Mouse (Mus musculus) hindbrain, embryonic 16.5 days (tissue): Measurements from ENCODE around the gene Epb41l1. TPM values are rescaled to one million over a fixed set of nuclear protein-coding genes. Genes with fewer than 3 reads are reported as not detected.

Experiments used
- ATAC-seq: fragments of 200-750 bp; cut with Nextera tagmentation; 2 replicates; pipeline ENCODE4 v1.8.0; 2017; ENCODE audit warnings: moderate TSS enrichment, moderate library complexity
- H3K27ac ChIP-seq: fragments of 300-500 bp; sonication (generic); 2 replicates; pipeline ENCODE4 v1.5.1; 2014; ENCODE audit warnings: low read depth, mild to moderate bottlenecking, control low read depth, low read length, moderate library complexity
- H3K27me3 ChIP-seq: fragments of 300-500 bp; sonication (generic); replicated peaks from 2 replicates; pipeline ENCODE4 v1.6.1; 2014; ENCODE audit warnings: low read length; ENCODE audit not compliant: control insufficient read depth, insufficient read depth
- H3K36me3 ChIP-seq: fragments of 300-500 bp; sonication (generic); 2 replicates; pipeline ENCODE4 v1.6.1; 2014; ENCODE audit warnings: mild to moderate bottlenecking, low read length, moderate library complexity, mixed read lengths; ENCODE audit not compliant: control insufficient read depth, insufficient read depth
- H3K4me1 ChIP-seq: fragments of 300-500 bp; sonication (generic); 2 replicates; pipeline ENCODE4 v1.6.1; 2014; ENCODE audit warnings: low read depth, low read length; ENCODE audit not compliant: control insufficient read depth, insufficient read depth
- H3K4me2 ChIP-seq: fragments of 300-500 bp; sonication (generic); 2 replicates; pipeline ENCODE4 v1.6.1; 2014; ENCODE audit warnings: mild to moderate bottlenecking, low read length, control low read depth, moderate library complexity
- H3K4me3 ChIP-seq: fragments of 300-500 bp; sonication (generic); 2 replicates; pipeline ENCODE4 v1.5.1; 2014; ENCODE audit warnings: mild to moderate bottlenecking, low read length, control low read depth, moderate library complexity
- H3K9ac ChIP-seq: fragments of 300-500 bp; sonication (generic); 2 replicates; pipeline ENCODE4 v1.6.1; 2014; ENCODE audit warnings: low read depth, mild to moderate bottlenecking, control low read depth, low read length, moderate library complexity
- H3K9me3 ChIP-seq: fragments of 300-500 bp; sonication (generic); 2 replicates; pipeline ENCODE4 v1.6.1; 2014; ENCODE audit warnings: mild to moderate bottlenecking, low read length, moderate library complexity; ENCODE audit not compliant: control insufficient read depth
- WGBS: fragments of 180-500 bp; shearing (Covaris S2); extraction: QIAGEN DNeasy Blood & Tissue Kit; methylation state at CpG from one replicate; pipeline ENCODE4 v1.1.7; 2014; 5-methylcytosine and 5-hydroxymethylcytosine counted together
- polyA plus RNA-seq: library from polyadenylated mRNA; unstranded; fragments of >200 nt; fragmentation: Nextera tagmentation; extraction: Ambion mirVana; gene quantifications from 2 replicates; pipeline ENCODE4 v1.2.1, GENCODE M21; 2015

Epb41l1 gene
- polyA plus RNA-seq, 1 experiment from 2014 or later = 17.0 TPM

DNA sequence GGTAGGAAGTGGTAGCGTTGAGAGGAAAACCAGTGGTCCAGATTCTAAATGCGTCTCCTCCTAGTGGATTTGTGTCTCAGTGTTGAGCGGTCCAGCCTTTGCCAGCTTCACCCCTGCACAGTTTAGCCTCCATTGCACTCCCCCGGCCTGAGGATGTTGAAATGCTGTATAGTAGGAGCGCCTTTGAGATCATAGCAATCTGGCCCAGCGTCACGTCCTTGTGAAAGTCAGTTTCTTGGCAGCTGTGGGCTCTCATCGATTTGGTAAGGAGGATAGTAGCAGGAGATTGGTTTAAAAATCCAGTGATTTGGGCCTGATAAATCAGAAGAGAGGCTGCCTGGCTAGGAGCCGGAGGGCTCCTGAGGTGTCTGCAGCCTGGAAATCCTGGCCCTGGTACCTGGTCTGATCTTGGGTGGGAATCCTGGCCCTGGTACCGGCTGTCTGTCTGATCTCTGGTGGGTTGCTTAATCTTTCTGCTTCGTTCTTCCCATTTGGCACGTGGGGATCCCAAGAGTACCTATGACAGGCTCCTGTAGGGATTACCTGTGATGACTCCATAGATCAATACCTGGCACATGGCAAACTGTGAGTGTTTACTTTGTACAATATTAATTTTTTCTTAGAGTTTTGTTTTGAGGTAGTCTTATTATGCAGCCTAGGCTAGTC, 65.5 kb downstream of the Epb41l1 start:
- Histone ChIP-seq H3K4me2 (no peak overlapping the region), H3K27ac (no peak overlapping the region), H3K27me3 (no peaks in the 10 kb centered on the region), H3K4me3 (no peak overlapping the region), H3K9me3 (no peaks in the 10 kb centered on the region), H3K9ac (no peak overlapping the region), H3K36me3 (no peaks in the 10 kb centered on the region), H3K4me1 (peaks cover 10% of the 10 kb centered on the region)
- no peak for ATAC-seq
- 93% methylated on average over 12 of the region's 12 CpGs for WGBS

GRCm38 (mm10) chr2:156487589-156488160, 67.0 kb downstream of the Epb41l1 start:
- Histone ChIP-seq H3K36me3 (no peaks in the 10 kb centered on the region), H3K4me3 (no peak overlapping the region), H3K9me3 (no peaks in the 10 kb centered on the region), H3K4me2 (no peak overlapping the region), H3K4me1 (peaks cover 10% of the 10 kb centered on the region), H3K27me3 (no peaks in the 10 kb centered on the region), H3K9ac (no peak overlapping the region), H3K27ac (no peak overlapping the region; the same call in 1 of the 2 replicates)
- WGBS = 73% methylated on average over 10 of the region's 10 CpGs
- ATAC-seq = 0 out of 2 replicates have a peak, but pooled peaks have one; percentile 24

GRCm38 (mm10) chr2:156488166-156488814, 67.6 kb downstream of the Epb41l1 start:
- Histone ChIP-seq H3K36me3 (no peaks in the 10 kb centered on the region), H3K4me2 (no peak overlapping the region), H3K27ac (peak overlapping the region; percentile 21; the same call in 1 of the 2 replicates), H3K27me3 (no peaks in the 10 kb centered on the region), H3K9ac (no peak overlapping the region), H3K9me3 (no peaks in the 10 kb centered on the region), H3K4me1 (peaks cover 16% of the 10 kb centered on the region), H3K4me3 (no peak overlapping the region)
- 56% methylated on average over 8 of the region's 8 CpGs for WGBS
- ATAC-seq = no peak

- no peak for ATAC-seq
- 63% methylated on average over 11 of the region's 11 CpGs for WGBS
- Histone ChIP-seq H3K4me2 (no peak overlapping the region), H3K9ac (no peak overlapping the region), H3K9me3 (no peaks in the 10 kb centered on the region), H3K27ac (0 out of 2 replicates have a peak overlapping the region, but pooled peaks have one; percentile 5), H3K27me3 (no peaks in the 10 kb centered on the region), H3K36me3 (peaks cover 4% of the 10 kb centered on the region; the same call in 1 of the 2 replicates), H3K4me3 (no peak overlapping the region), H3K4me1 (peaks cover 20% of the 10 kb centered on the region)
Observed at GRCm38 (mm10) chr2:156490176-156490575, 69.5 kb downstream of the Epb41l1 start.

DNA sequence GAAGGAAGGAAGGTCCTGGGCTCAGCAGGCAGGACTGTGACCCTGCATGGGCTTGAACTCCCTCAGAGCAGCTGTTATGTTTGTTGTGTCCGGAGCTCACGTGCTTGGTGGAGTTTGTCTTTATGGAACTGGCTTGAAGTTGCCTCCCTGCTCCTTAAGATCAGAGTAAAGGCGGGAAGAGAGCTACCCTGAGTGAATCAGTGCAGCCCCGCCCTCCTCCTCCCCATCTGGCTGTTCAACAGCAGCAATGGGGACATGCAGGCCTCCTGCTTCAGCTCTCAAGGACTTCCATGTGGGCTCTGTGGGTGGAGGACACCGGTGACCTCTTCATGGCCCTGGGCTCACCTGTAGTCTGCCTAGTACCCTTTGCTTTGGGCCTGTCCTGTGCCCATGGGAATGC, 71.1 kb downstream of the Epb41l1 start:
- Histone ChIP-seq H3K36me3 (peaks cover 9% of the 10 kb centered on the region; the same call in 1 of the 2 replicates), H3K9me3 (no peaks in the 10 kb centered on the region), H3K27me3 (no peaks in the 10 kb centered on the region), H3K9ac (no peak overlapping the region), H3K27ac (no peak overlapping the region), H3K4me3 (no peak overlapping the region), H3K4me1 (peaks cover 20% of the 10 kb centered on the region), H3K4me2 (no peak overlapping the region)
- 74% methylated on average over 5 of the region's 5 CpGs for WGBS
- no peak for ATAC-seq

- Histone ChIP-seq H3K4me3 (no peak overlapping the region), H3K27me3 (no peaks in the 10 kb centered on the region), H3K36me3 (peaks cover 12% of the 10 kb centered on the region), H3K9me3 (no peaks in the 10 kb centered on the region), H3K9ac (no peak overlapping the region), H3K4me2 (no peak overlapping the region), H3K27ac (no peak overlapping the region), H3K4me1 (peaks cover 21% of the 10 kb centered on the region)
- no peak for ATAC-seq
- 28% methylated on average over 9 of the region's 9 CpGs for WGBS
Observed at GRCm38 (mm10) chr2:156493766-156494165, 73.1 kb downstream of the Epb41l1 start.

- H3K4me3 ChIP-seq = no peak overlapping the region
- no peaks in the 10 kb centered on the region for H3K27me3 ChIP-seq
- H3K9ac ChIP-seq = no peak overlapping the region
- peaks cover 21% of the 10 kb centered on the region for H3K4me1 ChIP-seq
- peaks cover 12% of the 10 kb centered on the region for H3K36me3 ChIP-seq
- H3K9me3 ChIP-seq = no peaks in the 10 kb centered on the region
- ATAC-seq = no peak
- 76% methylated on average over 9 of the region's 9 CpGs for WGBS
- no peak overlapping the region for H3K27ac ChIP-seq
- no peak overlapping the region for H3K4me2 ChIP-seq
Observed at GRCm38 (mm10) chr2:156494465-156494864, 73.8 kb downstream of the Epb41l1 start.

GRCm38 (mm10) chr2:156494875-156495274, 74.2 kb downstream of the Epb41l1 start:
- 94% methylated on average over 12 of the region's 12 CpGs for WGBS
- no peaks in the 10 kb centered on the region for H3K27me3 ChIP-seq
- no peak overlapping the region for H3K27ac ChIP-seq
- no peak overlapping the region for H3K4me3 ChIP-seq
- H3K36me3 ChIP-seq = peaks cover 16% of the 10 kb centered on the region
- H3K4me1 ChIP-seq = peaks cover 20% of the 10 kb centered on the region
- no peaks in the 10 kb centered on the region for H3K9me3 ChIP-seq
- ATAC-seq = peak; percentile 26; the same call in 1 of the 2 replicates
- no peak overlapping the region for H3K4me2 ChIP-seq
- H3K9ac ChIP-seq = no peak overlapping the region
